Mouse (Mus musculus): ENCODE results near the gene Tsen2. TPM values are rescaled to one million over a fixed set of nuclear protein-coding genes. Genes with fewer than 3 reads are reported as not detected.

Tsen2 gene
- polyA plus RNA-seq, 1 experiment from 2014 or later = 15.6 TPM

- 65% methylated on average over 10 of the region's 10 CpGs for WGBS (ENCODE audit: insufficient replicate concordance)
Measured at GRCm38 (mm10) chr6:115582328-115583115, 38.1 kb downstream of the Tsen2 start.

DNA sequence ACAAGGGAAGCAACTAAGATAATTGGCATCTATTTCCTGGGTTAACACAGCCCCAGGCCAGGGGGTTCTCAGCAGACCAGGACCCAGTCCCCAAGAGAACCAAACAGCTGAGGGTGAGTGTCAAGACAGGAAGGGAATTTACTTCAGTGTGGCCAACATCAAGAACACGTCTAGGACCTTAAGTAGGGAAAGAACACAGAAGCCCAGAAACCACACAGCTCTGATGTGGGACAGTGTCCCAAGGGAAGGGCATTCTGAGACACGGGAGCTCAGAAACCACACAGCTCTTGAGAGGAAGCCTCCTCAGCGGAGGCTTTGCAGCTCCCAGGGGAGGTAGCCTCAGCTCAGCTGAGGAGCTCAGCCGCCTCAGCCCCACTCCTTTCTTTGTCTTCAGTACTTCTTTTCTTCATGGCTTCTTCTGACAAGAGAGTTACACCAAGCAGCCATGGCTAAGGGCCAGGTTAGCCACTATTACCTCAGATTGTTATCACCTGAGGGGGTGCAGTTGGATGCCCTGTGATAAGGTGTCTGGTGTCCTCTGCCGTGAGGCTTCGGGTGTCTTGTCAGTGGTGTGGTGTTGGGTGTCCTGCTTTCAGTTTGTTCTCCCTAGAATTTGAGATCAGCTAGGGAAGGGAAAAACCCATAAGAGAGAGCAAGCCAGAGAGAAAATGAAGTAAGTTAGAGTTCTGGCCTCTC, 39.1 kb downstream of the Tsen2 start:
- Histone ChIP-seq H3K27ac (no peak overlapping the region), H3K4me3 (replicated peaks) (no peak overlapping the region), H3K4me2 (no peak overlapping the region), H3K9me3 (replicated peaks) (no peaks in the 10 kb centered on the region), H3K4me1 (replicated peaks) (no peaks in the 10 kb centered on the region), H3K36me3 (peaks cover 8% of the 10 kb centered on the region; the same call in 1 of the 2 replicates), H3K27me3 (no peaks in the 10 kb centered on the region), H3K9ac (no peak overlapping the region)
- 48% methylated on average over 6 of the region's 6 CpGs for WGBS (ENCODE audit: insufficient replicate concordance)
- no peak for ATAC-seq (ENCODE audit: low read depth)
- no peak for DNase-seq

More at GRCm38 (mm10) chr6:115582328-115583115, 38.1 kb downstream of the Tsen2 start:
- no peaks in the 10 kb centered on the region for H3K27me3 ChIP-seq
- no peaks in the 10 kb centered on the region for H3K9me3 ChIP-seq (replicated peaks)
- H3K9ac ChIP-seq = no peak overlapping the region
- no peak for ATAC-seq (ENCODE audit: low read depth)
- H3K27ac ChIP-seq = no peak overlapping the region
- no peak overlapping the region for H3K4me3 ChIP-seq (replicated peaks)
- H3K4me2 ChIP-seq = no peak overlapping the region
- no peak for DNase-seq
- H3K4me1 ChIP-seq (replicated peaks) = no peaks in the 10 kb centered on the region
- peaks cover 18% of the 10 kb centered on the region; the same call in 1 of the 2 replicates for H3K36me3 ChIP-seq

DNA sequence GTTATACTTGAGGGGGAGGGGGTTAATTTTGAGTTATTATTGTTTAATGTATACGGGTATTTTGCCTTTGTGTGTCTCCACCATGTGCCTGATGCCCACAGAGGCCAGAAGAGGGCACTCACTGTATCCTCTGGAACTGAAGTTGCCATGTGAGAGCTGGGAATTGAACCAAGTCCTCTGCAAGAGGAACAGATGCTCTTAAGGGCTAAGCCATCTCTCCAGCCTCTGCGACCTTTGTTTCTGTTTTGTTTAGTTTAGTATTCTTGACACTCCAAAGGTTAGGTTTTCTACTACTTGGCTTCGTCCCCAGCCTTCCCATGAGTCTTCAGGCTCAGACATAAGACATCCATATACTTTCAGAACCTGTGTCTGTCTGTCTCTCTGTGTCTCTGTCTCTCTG, 39.7 kb downstream of the Tsen2 start:
- Histone ChIP-seq H3K36me3 (peaks cover 3% of the 10 kb centered on the region; the same call in 1 of the 2 replicates), H3K4me3 (replicated peaks) (no peak overlapping the region), H3K9me3 (replicated peaks) (no peaks in the 10 kb centered on the region), H3K27ac (no peak overlapping the region), H3K4me2 (no peak overlapping the region), H3K4me1 (replicated peaks) (no peaks in the 10 kb centered on the region), H3K27me3 (no peaks in the 10 kb centered on the region), H3K9ac (no peak overlapping the region)
- DNase-seq = no peak
- WGBS (ENCODE audit: insufficient replicate concordance) = 60% methylated on average over 3 of the region's 3 CpGs
- ATAC-seq (ENCODE audit: low read depth) = no peak

DNA sequence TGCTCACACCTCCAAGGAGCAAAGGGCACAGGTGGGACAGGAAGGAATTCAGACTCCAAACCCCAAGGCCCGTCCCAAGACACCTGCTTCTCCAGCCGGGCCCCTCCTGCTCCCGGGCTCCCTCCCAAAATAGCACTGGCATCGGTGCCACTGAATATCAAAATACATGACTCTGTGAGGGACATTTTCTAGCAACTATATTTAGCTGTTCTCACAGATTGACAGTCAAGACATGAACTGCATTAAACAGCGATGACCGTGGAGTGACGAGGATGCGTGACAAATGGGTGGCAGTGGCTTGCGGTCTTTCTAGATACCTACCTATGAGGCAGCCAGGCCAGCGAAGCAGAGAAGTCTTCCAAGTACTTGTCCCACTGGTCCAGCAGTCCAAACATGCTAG, 41.9 kb downstream of the Tsen2 start:
- Histone ChIP-seq H3K27ac (no peak overlapping the region), H3K9ac (no peak overlapping the region), H3K4me2 (no peak overlapping the region), H3K36me3 (no peaks in the 10 kb centered on the region), H3K9me3 (replicated peaks) (no peaks in the 10 kb centered on the region), H3K4me3 (replicated peaks) (no peak overlapping the region), H3K4me1 (replicated peaks) (no peaks in the 10 kb centered on the region), H3K27me3 (no peaks in the 10 kb centered on the region)
- DNase-seq (no peak), ATAC-seq (ENCODE audit: low read depth) (no peak)
- WGBS (ENCODE audit: insufficient replicate concordance) = 81% methylated on average over 10 of the region's 10 CpGs

- Histone ChIP-seq H3K9me3 (replicated peaks) (no peaks in the 10 kb centered on the region), H3K27ac (no peak overlapping the region), H3K27me3 (no peaks in the 10 kb centered on the region), H3K9ac (peak overlapping the region; percentile 31; the same call in 1 of the 2 replicates), H3K4me3 (replicated peaks) (peak overlapping the region; percentile 28), H3K36me3 (no peaks in the 10 kb centered on the region), H3K4me2 (peak overlapping the region; percentile 39), H3K4me1 (replicated peaks) (0 out of 2 replicates have a peak, but pooled peaks cover 4% of the 10 kb centered on the region)
- no peak for DNase-seq
- ATAC-seq (ENCODE audit: low read depth) = 0 out of 2 replicates have a peak, but pooled peaks have one; percentile 36
- 74% methylated on average over 19 of the region's 19 CpGs for WGBS (ENCODE audit: insufficient replicate concordance)
Measured at GRCm38 (mm10) chr6:115591692-115592359, 47.4 kb downstream of the Tsen2 start.

- peak; percentile 64 for ATAC-seq (ENCODE audit: low read depth)
- DNase-seq = no peak
- Histone ChIP-seq H3K4me3 (replicated peaks) (peak within 1 kb of the TSS; percentile 28), H3K4me1 (replicated peaks) (0 out of 2 replicates have a peak, but pooled peaks cover 4% of the 10 kb centered on the region), H3K4me2 (peak within 1 kb of the TSS; percentile 39), H3K36me3 (no peaks in the 10 kb centered on the region), H3K9me3 (replicated peaks) (no peaks in the 10 kb centered on the region), H3K27me3 (no peaks in the 10 kb centered on the region), H3K27ac (no peak within 1 kb of the TSS), H3K9ac (peak within 1 kb of the TSS; percentile 31; the same call in 1 of the 2 replicates)
- WGBS (ENCODE audit: insufficient replicate concordance) = 54% methylated on average over 5 of the region's 5 CpGs
Measured at GRCm38 (mm10) chr6:115592458-115592857, 48.0 kb downstream of the Tsen2 start, which contains the start of gene Mkrn2os. Mkrn2os (minus strand) TSS chr6:115592576.

DNA sequence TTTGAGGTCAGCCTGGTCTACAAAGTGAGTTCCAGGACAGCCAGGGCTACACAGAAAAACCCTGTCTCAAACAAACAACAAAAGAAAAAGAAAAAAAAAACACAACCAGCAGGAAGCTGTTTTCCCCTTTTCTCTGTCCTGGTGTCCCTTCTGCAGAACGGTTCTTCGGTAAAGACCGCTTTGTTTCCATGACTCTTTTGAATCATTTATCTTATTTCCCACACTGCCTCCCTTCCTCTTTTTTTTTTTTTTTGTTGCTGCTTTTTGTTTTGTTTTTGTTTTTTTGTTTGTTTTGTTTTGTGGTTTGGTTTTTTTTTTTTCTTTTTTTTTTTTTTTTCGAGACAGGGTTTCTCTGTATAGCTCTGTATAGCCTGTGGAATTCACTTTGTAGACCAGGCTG, 48.8 kb downstream of the Tsen2 start:
- no peaks in the 10 kb centered on the region for H3K27me3 ChIP-seq
- H3K4me1 ChIP-seq (replicated peaks) = 0 out of 2 replicates have a peak, but pooled peaks cover 4% of the 10 kb centered on the region
- no peak overlapping the region for H3K27ac ChIP-seq
- H3K9ac ChIP-seq = no peak overlapping the region
- no peak overlapping the region for H3K4me3 ChIP-seq (replicated peaks)
- H3K4me2 ChIP-seq = no peak overlapping the region
- DNase-seq = no peak
- H3K36me3 ChIP-seq = no peaks in the 10 kb centered on the region
- no peaks in the 10 kb centered on the region for H3K9me3 ChIP-seq (replicated peaks)
- WGBS (ENCODE audit: insufficient replicate concordance) = 41% methylated on average over 4 of the region's 4 CpGs
- ATAC-seq (ENCODE audit: low read depth) = no peak

DNA sequence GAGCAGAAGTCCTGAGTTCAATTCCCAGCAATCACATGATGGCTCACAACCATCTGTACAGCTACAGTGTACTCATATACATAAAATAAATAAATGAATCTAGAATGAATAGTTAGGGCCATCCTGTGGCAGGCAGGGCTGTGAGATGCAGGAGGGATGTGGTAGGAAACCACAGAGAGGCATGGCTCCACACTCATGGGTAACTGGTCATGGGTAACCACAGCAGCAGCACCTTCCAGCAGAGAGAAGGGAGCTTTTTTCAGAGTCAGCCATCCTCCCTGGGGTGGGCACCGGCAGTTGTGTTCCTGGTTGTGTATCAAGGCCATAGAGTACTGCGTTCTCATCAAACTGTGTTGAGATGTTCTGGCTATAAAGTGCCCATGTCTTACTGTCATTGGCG, 50.0 kb downstream of the Tsen2 start:
- H3K4me2 ChIP-seq = no peak overlapping the region
- no peaks in the 10 kb centered on the region for H3K27me3 ChIP-seq
- no peaks in the 10 kb centered on the region for H3K9me3 ChIP-seq (replicated peaks)
- H3K9ac ChIP-seq = no peak overlapping the region
- 0 out of 2 replicates have a peak, but pooled peaks cover 4% of the 10 kb centered on the region for H3K4me1 ChIP-seq (replicated peaks)
- no peak overlapping the region for H3K27ac ChIP-seq
- H3K4me3 ChIP-seq (replicated peaks) = no peak overlapping the region
- 32% methylated on average over 3 of the region's 3 CpGs for WGBS (ENCODE audit: insufficient replicate concordance)
- DNase-seq = no peak
- H3K36me3 ChIP-seq = no peaks in the 10 kb centered on the region
- ATAC-seq (ENCODE audit: low read depth) = no peak

GRCm38 (mm10) chr6:115595667-115596066, 51.2 kb downstream of the Tsen2 start:
- Histone ChIP-seq H3K9me3 (replicated peaks) (no peaks in the 10 kb centered on the region), H3K36me3 (no peaks in the 10 kb centered on the region), H3K4me3 (replicated peaks) (no peak overlapping the region), H3K4me2 (no peak overlapping the region), H3K9ac (no peak overlapping the region), H3K27me3 (no peaks in the 10 kb centered on the region), H3K4me1 (replicated peaks) (0 out of 2 replicates have a peak, but pooled peaks cover 4% of the 10 kb centered on the region), H3K27ac (no peak overlapping the region)
- no peak for ATAC-seq (ENCODE audit: low read depth)
- 44% methylated on average over 3 of the region's 3 CpGs for WGBS (ENCODE audit: insufficient replicate concordance)
- DNase-seq = no peak

- Histone ChIP-seq H3K4me3 (replicated peaks) (peak overlapping the region; percentile 88), H3K27ac (no peak overlapping the region), H3K36me3 (peaks cover 2% of the 10 kb centered on the region; the same call in 1 of the 2 replicates), H3K9ac (no peak overlapping the region), H3K4me1 (replicated peaks) (peaks cover 13% of the 10 kb centered on the region), H3K4me2 (peak overlapping the region; percentile 74), H3K9me3 (replicated peaks) (no peaks in the 10 kb centered on the region), H3K27me3 (no peaks in the 10 kb centered on the region)
- ATAC-seq (ENCODE audit: low read depth) (no peak), DNase-seq (no peak)
- 59% methylated on average over 4 of the region's 4 CpGs for WGBS (ENCODE audit: insufficient replicate concordance)
Measured at GRCm38 (mm10) chr6:115601322-115601714, 56.9 kb downstream of the Tsen2 start.

Data from liver, embryonic 13.5 days (tissue).